Mouse (Mus musculus): ENCODE measurements around the gene Mrgprf. TPM values are rescaled to one million over a fixed set of nuclear protein-coding genes. Genes with fewer than 3 reads are reported as not detected.
A peak's percentile ranks its signal among the peaks of the same experiment; 100 is the strongest.

The Mrgprf gene
- not detected in 2 replicates for total RNA-seq (2012; rRNA removed)
- polyA plus RNA-seq (2012; ENCODE audit: insufficient read depth in 1 of 2, insufficient read length in 2 of 2, low read depth in 1 of 2, low replicate concordance in 2 of 2, missing spikeins in 1 of 2), result not detected

DNA sequence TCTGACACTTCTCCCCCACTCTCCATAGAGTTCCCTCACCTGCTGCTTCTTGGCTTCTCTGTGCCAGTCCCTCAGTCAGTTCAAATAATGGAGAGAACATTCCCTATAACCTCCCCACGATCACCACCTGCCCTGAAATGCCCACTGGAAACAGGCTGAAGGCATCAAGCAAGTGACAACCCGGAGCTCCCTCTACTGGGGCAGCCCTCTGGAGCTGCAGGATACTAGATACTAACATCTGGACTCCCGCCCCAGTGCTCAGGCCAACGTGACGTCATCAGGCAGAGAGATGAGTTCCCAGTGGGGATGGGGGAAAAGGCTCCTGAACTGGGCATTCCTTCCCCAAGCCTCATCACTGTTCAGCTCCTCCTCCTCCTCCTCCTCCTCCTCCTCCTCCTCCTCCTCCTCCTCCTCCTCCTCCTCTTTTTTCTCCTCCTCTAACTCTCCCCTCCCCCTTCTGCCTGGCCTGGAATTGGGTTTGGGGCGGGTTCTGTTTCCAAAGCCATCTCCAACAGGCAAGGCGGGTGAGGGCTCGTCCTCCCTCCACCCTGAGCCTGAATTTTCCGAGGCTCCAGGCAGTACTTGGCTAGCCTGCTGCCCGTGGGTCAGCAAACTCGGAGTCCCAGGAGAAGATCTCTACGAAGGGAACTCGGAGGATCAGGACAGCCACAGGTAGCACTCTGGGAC is at the start of gene Mrgprf:
Gene Mrgprf, plus strand, starts transcription at position 508 of the 687 bp plus-strand sequence.
- no peak for DNase-seq (ENCODE audit: low read depth, low spot score)
- Histone ChIP-seq H3K27me3 (ENCODE audit: control insufficient read depth in 1 of 2, insufficient read depth in 2 of 2, low read length in 2 of 2) (no peaks in the 10 kb centered on the region), H3K4me1 (ENCODE audit: control insufficient read depth in 1 of 2, insufficient read depth in 2 of 2, low read length in 2 of 2) (no peaks in the 10 kb centered on the region), H3K79me2 (ENCODE audit: control insufficient read depth, insufficient read depth, low read length, poor library complexity) (no peaks in the 10 kb centered on the region), H3K4me3 (ENCODE audit: control insufficient read depth in 1 of 2, insufficient read depth in 1 of 2, low read depth in 2 of 2, low read length in 2 of 2) (no peak within 1 kb of the TSS), H3K36me3 (ENCODE audit: control insufficient read depth in 1 of 2, insufficient read depth in 2 of 2, low read length in 2 of 2) (no peaks in the 10 kb centered on the region), H3K9ac (ENCODE audit: control insufficient read depth, low read depth, low read length, poor library complexity, severe bottlenecking) (no peak within 1 kb of the TSS), H3K9me3 (replicated peaks; ENCODE audit: insufficient read depth, low read length) (no peaks in the 10 kb centered on the region), H3K27ac (ENCODE audit: control insufficient read depth, low read depth, low read length) (no peak within 1 kb of the TSS)
- TF ChIP-seq RAD21 (IDR thresholded peaks at IDR 0.05; ENCODE audit: low read depth, low read length) (no peak), CTCF (IDR thresholded peaks at IDR 0.05 in 2 of 3, conservative IDR thresholded peaks at IDR 0.05 in 1 of 3; ENCODE audit: control insufficient read depth in 1 of 3, insufficient read depth in 1 of 3, low read depth in 2 of 3, low read length in 3 of 3, poor library complexity in 1 of 3, severe bottlenecking in 1 of 3) (no peak), E2F4 (IDR thresholded peaks at IDR 0.05; ENCODE audit: borderline replicate concordance, low read depth, low read length) (no peak), UBTF (IDR thresholded peaks at IDR 0.05; ENCODE audit: borderline replicate concordance, insufficient read depth, low read depth, low read length) (no peak), NRF1 (IDR thresholded peaks at IDR 0.05; ENCODE audit: insufficient read depth, low read depth, low read length, poor library complexity, severe bottlenecking) (no peak), TBP (IDR thresholded peaks at IDR 0.05; ENCODE audit: low read depth, low read length) (no peak), ELF1 (IDR thresholded peaks at IDR 0.05; ENCODE audit: low read depth, low read length) (no peak), GATA1 (IDR thresholded peaks at IDR 0.05; ENCODE audit: low read depth, low read length) (no peak), POLR2A (IDR thresholded peaks at IDR 0.05; ENCODE audit: control insufficient read depth in 1 of 2, insufficient read depth in 1 of 2, low read depth in 1 of 2, low read length in 2 of 2, poor library complexity in 1 of 2) (no peak)

DNA sequence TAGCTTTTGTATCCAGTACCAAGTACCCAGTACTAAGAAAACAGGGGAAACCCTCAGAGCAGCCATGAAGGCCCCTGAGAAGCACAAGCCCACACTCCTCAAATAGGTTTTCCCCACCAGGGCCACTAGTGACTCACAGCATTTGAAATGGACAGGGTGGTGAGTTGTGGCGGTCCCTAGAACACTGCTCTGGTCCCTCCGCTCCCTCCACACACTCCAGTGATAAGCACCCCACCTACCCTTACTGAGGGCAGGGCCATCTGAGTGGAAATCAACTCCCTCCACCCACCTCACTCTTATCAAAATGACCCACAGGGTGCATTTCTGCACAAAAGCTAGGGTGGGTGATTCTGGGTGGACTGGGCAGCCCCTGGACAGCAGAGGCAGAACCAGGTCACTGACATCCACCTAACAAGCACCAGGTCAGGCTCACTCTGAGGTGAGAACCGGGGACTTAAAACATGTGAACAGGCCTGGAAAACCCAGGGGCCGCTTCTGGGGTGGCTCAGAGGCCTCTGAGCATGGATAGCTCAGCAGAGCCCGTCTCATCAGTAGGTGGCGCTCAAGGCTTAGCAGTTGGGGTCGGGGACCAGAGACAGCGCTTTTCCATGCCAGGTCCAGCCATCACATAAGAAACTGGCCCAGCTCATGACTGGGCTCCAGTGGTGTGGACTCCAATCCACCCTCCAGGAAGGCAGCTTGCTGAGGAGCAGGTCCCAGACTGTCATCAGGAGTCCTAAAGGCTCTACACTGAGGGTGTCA is 47.7 kb upstream of the Mrgprf start:
- peak; percentile 52 for TF ChIP-seq ZC3H11A (IDR thresholded peaks at IDR 0.05; ENCODE audit: low read depth, low read length)
- TF ChIP-seq TCF12 (IDR thresholded peaks at IDR 0.05; ENCODE audit: low read depth, low read length), result no peak
- TF ChIP-seq NRF1 (IDR thresholded peaks at IDR 0.05; ENCODE audit: insufficient read depth, low read depth, low read length, poor library complexity, severe bottlenecking), result no peak
- TF ChIP-seq TBP (IDR thresholded peaks at IDR 0.05; ENCODE audit: low read depth, low read length), result no peak
- TF ChIP-seq MAZ (IDR thresholded peaks at IDR 0.05; ENCODE audit: low read depth, low read length), result no peak
- peak; percentile 78 for TF ChIP-seq RAD21 (IDR thresholded peaks at IDR 0.05; ENCODE audit: low read depth, low read length)
- no peak for TF ChIP-seq MAFK (IDR thresholded peaks at IDR 0.05; ENCODE audit: borderline replicate concordance, low read depth, low read length)
- TF ChIP-seq ZMIZ1 (IDR thresholded peaks at IDR 0.05; ENCODE audit: low read depth, low read length), result no peak
- TF ChIP-seq SMC3 (IDR thresholded peaks at IDR 0.05; ENCODE audit: low read depth, low read length), result peak; percentile 68
- peak; percentile 41 to 85 (median 65); a peak in 5 of 6 replicates for TF ChIP-seq CTCF (IDR thresholded peaks at IDR 0.05 in 2 of 3, conservative IDR thresholded peaks at IDR 0.05 in 1 of 3; ENCODE audit: control insufficient read depth in 1 of 3, insufficient read depth in 1 of 3, low read depth in 2 of 3, low read length in 3 of 3, poor library complexity in 1 of 3, severe bottlenecking in 1 of 3)
- TF ChIP-seq USF2 (IDR thresholded peaks at IDR 0.05; ENCODE audit: borderline replicate concordance in 1 of 2, insufficient read depth in 1 of 2, low read depth in 1 of 2, low read length in 2 of 2), result no peak
- TF ChIP-seq GATA1 (IDR thresholded peaks at IDR 0.05; ENCODE audit: low read depth, low read length), result no peak
- H3K36me3 ChIP-seq (ENCODE audit: control insufficient read depth in 1 of 2, insufficient read depth in 2 of 2, low read length in 2 of 2), result no peaks in the 10 kb centered on the region
- H3K27me3 ChIP-seq (ENCODE audit: control insufficient read depth in 1 of 2, insufficient read depth in 2 of 2, low read length in 2 of 2), result no peaks in the 10 kb centered on the region
- H3K27ac ChIP-seq (ENCODE audit: control insufficient read depth, low read depth, low read length), result no peak overlapping the region
- H3K79me2 ChIP-seq (ENCODE audit: control insufficient read depth, insufficient read depth, low read length, poor library complexity), result no peaks in the 10 kb centered on the region
- peak; percentile 54 for DNase-seq (ENCODE audit: low read depth, low spot score)
- no peak overlapping the region for H3K4me3 ChIP-seq (ENCODE audit: control insufficient read depth in 1 of 2, insufficient read depth in 1 of 2, low read depth in 2 of 2, low read length in 2 of 2)
- no peaks in the 10 kb centered on the region for H3K4me1 ChIP-seq (ENCODE audit: control insufficient read depth in 1 of 2, insufficient read depth in 2 of 2, low read length in 2 of 2)
- H3K9me3 ChIP-seq (replicated peaks; ENCODE audit: insufficient read depth, low read length), result no peaks in the 10 kb centered on the region
- no peak overlapping the region for H3K9ac ChIP-seq (ENCODE audit: control insufficient read depth, low read depth, low read length, poor library complexity, severe bottlenecking)
